Mouse (Mus musculus): ENCODE data around the gene Srsf3. TPM values are rescaled to one million over a fixed set of nuclear protein-coding genes. Genes with fewer than 3 reads are reported as not detected.
"Not testable (repeated sequence)": the region's sequence is repeated elsewhere in the genome, so short reads cannot be mapped to it uniquely, and the experiment has no call there.

Gene Srsf3
- 100 to 1,000 TPM; 127 to 160 TPM for total RNA-seq (2021)
- long read RNA-seq, experiment 1, full-length matches to known transcripts = 108 of 126 reads
- long read RNA-seq, experiment 1, partial matches to known transcripts = 5 of 126 reads
- long read RNA-seq, experiment 1, other reads (novel, unspliced or antisense) = 13 of 126 reads
- long read RNA-seq, experiment 2, transcript Srsf3-201 (7 exons, 2,594 nt) = minor isoform, 9 of 195 reads
- long read RNA-seq, experiment 2, transcript Srsf3-202 (6 exons, 2,618 nt) = major isoform, 162 of 195 reads
- long read RNA-seq, experiment 2, partial matches to known transcripts = 4 of 195 reads
- long read RNA-seq, experiment 2, other reads (novel, unspliced or antisense) = 19 of 195 reads

DNA sequence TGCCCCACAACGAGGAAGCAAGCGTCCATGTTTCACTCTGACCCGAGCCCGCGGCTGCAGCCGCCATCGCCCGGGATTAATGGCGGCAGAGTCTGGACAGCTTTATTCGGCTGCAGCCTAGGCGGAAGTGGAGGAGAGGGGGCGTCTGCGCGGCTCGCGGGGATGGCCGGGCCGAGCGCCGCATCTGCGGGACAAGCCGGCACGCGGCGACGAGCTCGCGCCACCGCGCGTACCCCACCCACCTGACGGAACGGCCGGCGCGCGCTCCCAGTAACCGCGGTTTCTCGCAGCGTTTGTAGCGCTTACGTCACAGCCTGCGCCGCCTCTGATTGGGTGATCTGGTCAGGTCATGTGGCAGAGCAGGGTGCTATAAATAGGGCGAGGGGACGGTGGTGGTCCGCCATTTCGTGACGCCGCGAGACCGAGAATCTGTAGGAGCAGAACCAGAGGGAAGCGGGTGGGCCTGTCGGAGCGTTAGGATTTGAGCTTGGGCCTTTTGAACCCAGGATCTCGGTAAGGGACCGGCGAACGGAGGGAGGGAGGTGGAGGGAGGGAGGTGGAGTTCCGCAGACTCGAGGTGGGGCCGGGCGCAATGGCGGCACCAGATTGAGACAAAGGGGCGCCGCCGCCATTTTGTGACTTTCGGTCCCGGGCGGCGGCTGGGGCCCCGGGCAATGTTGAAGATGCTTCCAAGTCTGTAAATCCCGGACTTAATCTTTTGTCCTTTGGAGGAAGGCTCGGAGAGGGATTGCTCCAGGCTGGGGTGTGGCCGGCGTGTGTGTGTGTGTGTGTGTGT is at the start of gene Srsf3:
Gene Srsf3 (plus strand): TSS at position 355 of the 796 bp plus-strand sequence.
- peak; percentile 98 to 99 for DNase-seq (ENCODE audit: low spot score in 2 of 2)

DNA sequence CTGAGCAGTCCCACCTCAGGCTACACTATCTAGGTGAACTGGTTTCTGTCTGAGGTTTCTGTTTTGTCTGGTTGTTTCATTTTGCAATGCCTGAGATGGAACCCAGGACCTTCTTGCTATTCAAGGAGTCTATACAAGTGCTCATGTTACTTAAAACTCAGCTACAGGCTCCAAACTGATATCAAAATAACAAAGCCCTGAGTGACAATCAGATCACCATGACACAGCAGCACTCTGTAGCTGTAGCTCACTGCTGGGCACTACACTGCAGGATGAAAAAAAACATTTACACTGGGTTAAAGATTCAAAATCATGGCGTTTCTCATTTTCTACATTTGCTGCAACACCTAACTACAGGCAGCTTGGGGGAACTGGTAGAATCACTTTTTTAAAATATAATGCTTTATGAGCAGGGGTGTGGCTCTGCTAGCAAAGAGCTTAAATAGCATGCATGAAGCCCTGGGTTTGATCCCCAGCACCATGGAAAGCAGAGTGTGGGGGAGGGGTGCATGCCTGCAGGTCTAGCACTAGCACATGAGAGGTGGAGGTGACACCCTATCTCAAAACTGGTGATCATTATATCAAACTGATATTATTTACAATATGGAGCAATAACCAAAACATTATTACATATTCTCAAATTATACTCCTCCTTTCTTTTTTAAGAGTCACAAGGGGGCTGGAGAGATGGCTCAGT is 47.6 kb upstream of the Srsf3 start:
- DNase-seq (ENCODE audit: low spot score in 2 of 2) = no peak

DNA sequence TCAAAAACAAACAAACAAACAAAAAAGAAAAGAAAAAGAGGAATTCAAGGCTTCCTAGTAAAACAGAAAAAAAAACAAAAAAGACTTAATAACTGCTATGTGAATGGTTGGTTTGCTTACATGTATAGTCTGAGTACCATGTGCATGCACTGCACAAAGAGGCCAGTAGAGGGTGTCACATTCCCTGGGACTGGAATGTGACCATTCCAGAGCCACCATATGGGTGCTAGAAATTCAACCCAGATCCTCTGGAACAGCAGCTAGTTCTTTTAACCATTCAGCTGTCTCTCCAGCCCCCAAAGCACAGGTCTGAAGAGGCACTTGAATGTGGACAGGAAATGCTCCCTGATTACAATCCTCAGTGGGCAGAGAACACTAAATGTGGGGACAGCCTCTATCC is 45.6 kb upstream of the Srsf3 start:
- no peak for DNase-seq (ENCODE audit: low spot score in 2 of 2)

DNA sequence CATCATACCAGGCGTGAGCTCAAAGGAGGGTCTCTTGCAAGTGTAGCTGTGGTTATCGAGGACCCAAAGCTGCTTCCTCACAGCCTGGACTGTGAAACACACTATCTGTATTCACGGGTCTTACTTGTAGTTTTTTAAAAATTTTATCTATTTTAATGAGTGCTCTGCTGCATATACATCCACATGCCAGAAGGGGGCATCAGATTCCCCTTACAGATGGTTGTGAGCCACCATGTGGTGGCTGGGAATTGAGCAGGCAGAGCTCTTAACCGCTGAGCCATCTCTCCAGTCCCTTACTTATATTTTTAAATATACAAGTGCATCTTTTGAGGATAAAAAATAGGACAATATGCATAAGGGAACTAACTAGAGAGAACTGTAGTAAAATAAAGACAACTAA is 44.7 kb upstream of the Srsf3 start:
- DNase-seq (ENCODE audit: low spot score in 2 of 2) = peak in 1 of 2 experiments; percentile 28

DNA sequence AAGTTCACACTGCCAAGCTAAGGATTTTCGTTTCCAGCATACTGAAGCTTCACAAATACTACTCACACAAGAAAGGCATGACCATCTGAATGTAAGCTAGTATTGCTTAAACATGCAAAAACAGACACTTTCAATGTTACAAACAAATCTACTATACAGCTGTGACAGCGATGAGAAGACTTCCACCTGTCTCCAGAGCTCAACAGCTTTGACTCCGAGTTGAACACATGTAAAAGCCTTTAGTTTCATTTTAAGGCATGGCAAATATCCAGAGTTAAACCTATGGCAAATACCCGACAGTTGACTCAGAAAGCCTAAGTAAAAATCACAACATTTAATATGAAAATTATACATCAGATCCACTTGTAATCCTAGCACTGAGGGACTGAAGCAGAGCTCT is 44.1 kb upstream of the Srsf3 start:
- DNase-seq (ENCODE audit: low spot score in 2 of 2) = no peak

DNA sequence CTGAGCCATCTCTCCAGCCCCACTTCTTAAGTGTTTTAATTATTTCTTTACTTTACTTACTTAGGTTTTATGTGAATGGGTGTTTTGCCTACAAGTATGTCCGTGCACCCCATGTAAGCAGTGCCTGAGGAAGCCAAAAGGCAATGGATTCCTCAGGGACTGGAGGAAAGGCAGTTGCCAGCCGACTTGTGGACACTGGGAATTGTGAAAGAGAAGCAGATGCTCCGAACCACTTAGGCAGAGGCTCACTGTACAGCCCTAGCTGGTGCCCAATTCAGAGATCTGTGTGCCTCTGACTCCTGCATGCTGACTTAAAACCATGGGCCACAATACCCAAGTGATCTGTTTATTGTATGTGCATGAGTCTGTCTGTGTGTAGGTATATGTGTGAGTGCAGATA is 43.4 kb upstream of the Srsf3 start:
- DNase-seq (ENCODE audit: low spot score in 2 of 2) = no peak

DNA sequence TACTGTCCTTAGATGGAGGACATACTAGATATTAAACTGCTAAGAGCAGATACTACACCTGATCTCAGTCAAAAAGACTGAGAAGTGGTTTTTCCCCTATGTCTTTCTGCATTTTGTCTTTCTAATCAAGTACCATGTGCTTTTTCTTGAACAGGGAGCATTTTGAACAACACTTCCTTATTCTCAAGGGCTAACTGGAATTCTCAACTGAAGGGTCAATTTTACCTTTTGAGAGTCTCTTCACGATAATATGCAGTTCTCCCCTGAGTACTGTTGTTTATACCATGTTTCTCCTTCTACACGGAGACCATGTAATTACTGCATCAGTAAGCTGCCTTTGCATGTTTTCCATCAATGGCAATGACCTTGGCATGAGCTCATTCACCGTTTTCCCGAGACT is 42.4 kb upstream of the Srsf3 start:
- DNase-seq (ENCODE audit: low spot score in 2 of 2) = no peak

DNA sequence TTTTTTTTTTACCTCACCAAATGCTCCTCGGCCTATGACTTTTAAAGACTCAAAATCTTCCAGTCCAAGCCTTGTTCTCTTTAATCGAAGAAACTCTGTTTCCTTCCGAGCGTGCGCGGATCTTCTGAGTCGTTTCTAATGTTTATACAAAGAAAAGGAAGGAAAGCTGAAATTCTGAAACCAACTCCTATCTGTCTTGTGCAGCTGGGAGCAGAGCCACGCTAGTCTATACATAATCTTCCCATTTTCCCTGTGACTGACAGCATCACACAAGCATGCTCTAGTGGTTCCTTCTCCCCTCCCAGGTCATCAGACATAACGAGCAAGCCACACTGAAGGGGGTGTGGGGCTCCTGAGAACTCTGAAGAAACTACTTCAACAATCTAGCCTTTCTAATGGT is 41.1 kb upstream of the Srsf3 start:
- no peak for DNase-seq (ENCODE audit: low spot score in 2 of 2)

DNA sequence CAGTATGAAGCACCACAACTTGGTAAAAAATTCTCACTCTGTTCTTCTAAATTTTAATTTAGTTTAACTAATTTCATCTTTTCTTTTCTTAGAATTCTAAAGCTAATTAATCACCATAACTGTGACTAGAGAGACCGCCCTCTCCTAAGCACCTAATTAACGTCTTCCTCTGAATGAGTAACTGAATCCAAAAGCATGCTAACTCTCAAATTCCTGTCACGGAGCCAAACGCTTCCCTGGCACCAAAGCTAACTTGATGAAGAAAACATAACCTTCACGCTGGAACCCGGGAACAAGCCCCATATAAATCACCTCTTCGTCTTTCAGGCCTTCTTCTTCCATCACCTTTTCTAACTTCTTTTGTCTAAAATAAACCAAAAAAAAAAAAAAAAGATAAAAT is 40.3 kb upstream of the Srsf3 start:
- peak in 1 of 2 experiments; percentile 31 for DNase-seq (ENCODE audit: low spot score in 2 of 2)

DNA sequence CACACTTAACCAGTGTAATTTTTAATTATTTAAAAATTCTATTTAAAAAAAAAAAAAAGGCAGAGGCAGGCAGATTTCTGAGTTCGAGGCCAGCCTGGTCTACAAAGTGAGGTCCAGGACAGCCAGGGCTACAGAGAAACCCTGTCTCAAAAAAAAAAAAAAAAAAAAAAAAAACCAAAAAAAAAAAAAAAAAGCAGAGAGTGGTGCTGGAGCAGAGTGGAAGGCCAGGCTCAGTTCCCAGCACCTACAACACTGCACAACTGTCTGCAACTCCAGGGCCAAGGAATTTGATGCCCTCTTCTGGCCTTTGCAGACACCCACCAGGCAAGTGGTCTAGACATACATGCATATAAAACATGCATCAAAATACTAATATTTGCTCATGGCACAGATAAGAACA is 39.4 kb upstream of the Srsf3 start:
- DNase-seq (ENCODE audit: low spot score in 2 of 2) = not testable (repeated sequence)

DNA sequence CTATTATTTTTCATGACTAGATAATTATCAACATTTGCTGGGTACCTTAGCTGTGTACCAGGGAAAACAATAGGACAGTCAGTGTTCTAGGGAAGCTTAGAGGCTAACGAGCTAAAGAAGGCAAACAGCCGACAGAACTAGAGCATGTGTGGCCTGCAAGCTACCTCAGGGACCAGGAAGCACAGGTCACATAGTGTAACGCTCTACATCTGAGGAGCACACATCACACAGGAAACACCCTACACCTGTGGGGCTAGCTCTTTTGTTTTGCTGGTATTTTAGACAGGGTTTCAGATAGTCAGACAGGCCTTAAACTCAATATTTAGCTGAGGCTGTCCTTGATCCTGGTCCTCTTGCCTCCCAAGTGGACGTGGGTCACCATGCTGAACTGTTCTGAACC is 37.8 kb upstream of the Srsf3 start:
- no peak for DNase-seq (ENCODE audit: low spot score in 2 of 2)

DNA sequence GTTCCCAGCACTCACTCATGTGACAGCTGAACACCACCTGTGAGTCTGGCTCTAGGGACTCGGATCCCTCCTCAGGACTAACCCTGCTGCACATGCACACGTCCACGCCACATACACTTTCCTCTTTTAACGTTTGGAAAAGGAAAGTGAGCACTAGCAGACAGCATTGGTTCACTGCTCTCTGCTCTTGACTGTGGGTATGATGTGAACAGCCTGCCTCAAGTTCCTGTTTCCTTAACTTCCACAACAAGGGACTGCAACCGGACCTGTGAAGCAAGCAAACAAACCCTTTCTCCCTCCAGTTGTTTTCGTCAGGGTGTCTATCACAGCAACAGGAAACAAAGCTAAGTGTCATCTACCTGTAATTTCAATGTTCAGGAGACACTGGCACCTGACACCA is 32.0 kb upstream of the Srsf3 start:
- DNase-seq (ENCODE audit: low spot score in 2 of 2) = no peak

DNA sequence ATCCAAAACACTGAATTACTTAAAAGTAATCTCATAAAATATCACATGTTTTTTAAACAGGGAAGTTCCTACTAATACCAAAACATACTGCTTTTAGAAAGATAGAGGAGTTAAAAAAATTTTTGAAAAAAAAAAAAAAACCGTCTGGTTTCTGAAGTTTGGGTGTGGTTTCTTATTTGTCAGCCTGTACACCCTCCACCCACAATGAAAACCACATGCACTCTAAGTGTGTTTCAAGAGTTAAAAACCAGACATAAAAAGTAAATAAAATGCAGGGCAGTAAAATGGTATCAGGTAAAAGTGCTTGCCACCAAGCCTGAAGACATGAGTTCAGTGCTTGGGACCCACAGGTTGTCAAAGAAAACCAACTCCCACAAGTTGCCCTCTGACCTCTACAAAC is 28.7 kb upstream of the Srsf3 start:
- no peak for DNase-seq (ENCODE audit: low spot score in 2 of 2)

DNA sequence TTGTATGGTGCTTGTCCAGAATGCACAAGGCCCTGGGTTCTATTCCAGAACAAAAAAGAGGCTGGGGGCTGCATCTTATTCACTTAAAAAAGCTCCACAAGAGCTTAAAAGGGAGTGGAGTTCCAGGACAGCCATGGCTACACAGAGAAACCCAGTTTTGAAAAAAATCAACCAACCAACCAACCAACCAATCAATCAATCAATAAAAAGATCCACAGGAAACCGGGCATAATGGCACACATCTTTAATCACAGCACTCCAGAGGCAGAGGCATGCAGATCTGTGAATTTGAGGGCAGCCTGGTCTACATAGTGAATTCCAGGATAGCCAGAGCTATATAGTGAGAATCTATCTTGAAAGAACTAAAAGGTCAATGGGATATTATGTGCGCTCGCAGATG is 27.4 kb upstream of the Srsf3 start:
- no peak for DNase-seq (ENCODE audit: low spot score in 2 of 2)

DNA sequence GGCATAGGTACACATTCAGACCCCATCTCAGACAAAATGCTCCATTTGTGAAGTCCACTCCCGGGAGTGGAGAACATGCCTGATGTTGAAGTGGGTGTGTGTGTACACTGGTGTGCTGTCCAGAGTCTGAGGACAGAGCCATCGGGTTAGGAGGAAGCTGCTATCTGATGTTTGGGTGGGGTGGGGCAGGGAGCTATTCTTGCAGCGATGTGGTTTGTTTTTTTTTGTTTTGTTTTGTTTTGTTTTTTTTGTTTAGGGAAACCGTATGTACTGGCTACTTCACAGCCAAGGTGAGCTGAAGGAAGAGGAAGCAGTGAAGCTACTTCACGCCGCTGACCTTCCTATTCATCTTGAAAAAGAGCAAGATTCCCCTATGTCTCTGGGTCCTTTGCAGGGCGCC is 25.6 kb upstream of the Srsf3 start:
- no peak for DNase-seq (ENCODE audit: low spot score in 2 of 2)

DNA sequence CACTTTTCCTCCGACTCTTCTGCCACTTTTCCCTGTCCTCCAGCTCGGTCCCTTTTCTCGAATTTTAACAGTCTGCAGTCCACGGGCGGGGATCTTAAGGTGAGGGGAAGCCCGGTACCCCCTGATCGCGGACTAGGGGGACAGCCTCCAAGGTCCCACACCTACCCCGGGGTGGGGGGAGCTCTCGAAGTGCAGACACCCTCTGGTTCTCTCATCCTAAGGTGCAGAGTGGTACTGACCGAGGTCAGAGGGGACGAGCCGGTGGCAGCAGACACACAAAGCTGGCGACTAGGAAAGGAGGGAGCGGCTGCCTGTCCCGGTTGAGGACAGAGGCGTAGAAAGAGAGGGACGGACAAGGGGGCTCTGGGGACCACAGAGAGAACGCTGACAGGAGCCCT is 25.2 kb upstream of the Srsf3 start:
- peak in 1 of 2 experiments; percentile 29 for DNase-seq (ENCODE audit: low spot score in 2 of 2)

DNA sequence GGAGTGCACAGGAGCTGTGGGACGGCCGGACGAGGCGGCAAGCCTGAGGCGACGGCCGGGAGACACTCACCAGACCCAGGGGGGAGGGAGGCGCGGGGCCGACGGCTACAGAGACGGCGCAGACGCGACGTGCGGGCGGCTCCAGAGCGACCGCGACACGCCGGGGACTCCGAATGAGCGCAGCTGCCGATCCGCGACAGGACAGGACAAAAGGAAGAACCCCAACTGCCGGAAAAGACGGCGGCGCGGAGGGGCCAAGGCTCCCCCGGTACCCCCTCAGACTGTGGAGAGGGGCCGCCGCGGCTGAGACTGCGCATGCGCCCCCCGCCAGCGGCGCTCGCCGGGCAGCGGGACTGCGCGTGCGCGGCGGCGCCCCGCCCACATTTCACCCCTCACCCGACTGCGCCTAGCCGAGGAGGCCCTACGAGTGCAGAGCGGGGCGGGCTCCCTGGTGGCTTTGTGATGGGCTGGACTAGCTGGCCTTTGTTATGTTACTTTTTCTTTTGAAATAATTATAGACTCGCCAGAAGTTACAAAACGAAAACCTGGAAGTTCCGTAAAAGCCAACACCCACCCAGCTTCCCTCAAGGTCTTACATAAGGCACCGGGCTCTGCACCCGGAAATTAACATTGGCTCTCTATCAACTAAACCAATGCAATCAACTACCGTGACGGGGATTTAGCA is 24.6 kb upstream of the Srsf3 start, which contains the start of gene Stk38:
Gene Stk38 (minus strand): TSS at position 355 of the 685 bp plus-strand sequence.
- peak; percentile 92 for DNase-seq (ENCODE audit: low spot score in 2 of 2)

DNA sequence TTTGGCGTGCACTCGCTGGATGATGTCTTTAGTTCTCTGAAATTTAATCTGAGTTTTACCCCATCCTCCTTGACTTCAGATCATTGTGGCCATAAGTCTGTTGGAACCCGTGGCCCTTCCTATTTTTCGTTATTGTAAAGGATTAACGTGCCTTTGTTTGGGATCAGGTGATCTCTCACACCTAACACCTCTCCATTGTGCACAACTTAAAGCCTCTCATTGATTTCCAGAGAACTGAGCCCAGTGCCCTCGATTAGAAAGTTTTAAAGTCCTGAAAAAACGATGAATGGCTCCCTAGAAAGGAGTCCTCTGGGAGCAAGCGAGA is 24.1 kb upstream of the Srsf3 start:
- no peak for DNase-seq (ENCODE audit: low spot score in 2 of 2)

DNA sequence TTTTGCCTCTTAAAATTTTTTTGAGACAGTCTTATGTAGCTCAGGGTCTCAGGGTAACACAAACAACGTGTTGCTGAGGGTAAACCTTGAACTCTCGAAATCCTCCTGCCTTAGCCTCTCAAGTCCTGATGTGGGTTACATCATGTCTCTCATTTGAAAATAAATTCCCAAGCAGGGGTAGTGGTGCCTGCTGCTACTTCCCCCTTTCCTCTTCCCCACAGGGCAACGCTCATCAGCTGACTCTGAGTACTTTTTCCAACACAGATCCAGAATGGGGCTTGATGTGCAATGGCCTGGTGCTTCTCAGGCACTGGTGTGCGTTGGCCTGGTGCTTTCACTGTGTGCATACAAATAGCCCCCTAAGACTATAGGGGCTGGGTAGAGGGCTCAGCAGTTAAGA is 23.2 kb upstream of the Srsf3 start:
- DNase-seq (ENCODE audit: low spot score in 2 of 2) = no peak

DNA sequence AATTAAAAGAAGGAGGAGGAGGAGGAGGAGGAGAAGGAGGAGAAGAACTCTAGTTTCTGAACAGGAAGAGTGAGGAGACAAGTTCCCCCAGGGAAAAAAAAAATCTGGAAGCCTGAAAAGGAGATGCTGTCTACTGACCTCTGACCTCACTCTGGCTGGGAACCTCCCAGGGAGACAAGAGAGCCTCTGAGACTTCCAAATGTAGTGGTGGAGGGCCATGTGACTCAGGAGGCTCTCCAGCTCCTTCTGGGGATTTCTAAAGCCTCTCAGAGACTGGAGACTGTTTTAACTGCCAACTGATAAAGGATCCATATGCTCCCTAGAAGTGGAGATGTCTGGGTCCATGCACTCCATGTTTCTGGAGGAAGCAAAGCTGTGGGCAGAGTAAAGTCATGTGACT is 18.2 kb upstream of the Srsf3 start:
- no peak for DNase-seq (ENCODE audit: low spot score in 2 of 2)

DNA sequence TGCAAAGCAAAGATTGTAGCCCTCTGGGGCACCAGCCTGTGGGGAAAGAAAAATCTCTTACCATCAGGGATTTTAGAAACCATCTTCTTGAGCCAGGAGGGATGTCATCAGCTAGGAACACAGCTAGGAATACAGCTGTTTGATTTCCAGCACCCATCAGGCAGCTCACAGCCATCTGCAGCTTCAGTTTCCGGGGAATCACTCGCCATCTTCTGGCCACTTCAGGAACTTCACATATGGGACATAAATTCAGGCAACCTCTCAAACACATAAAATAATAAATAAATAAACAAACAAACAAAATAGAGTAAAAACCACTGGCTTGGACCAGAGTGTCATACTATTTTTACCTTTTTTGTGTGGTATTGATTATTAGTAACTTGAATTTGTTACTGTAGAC is 16.8 kb upstream of the Srsf3 start:
- DNase-seq (ENCODE audit: low spot score in 2 of 2) = no peak

DNA sequence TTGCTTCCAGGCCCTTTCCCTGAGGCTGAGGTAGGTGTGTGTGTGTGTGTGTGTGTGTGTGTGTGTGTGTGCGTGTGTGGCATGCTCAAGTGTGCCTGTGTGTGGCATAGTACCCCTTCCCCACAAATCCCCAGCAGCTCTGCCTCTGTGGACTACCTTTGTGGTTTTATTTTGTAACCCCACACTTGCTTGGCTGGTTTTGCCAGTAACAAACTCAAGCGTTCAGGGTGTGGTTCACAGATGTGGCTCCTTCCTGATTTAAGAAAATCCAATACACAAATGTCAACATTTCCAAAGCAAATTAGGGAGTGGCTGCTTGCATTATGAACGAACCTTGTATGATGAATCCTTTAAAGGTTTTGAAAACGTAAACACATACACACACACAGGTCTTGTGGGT is 15.7 kb upstream of the Srsf3 start:
- DNase-seq (ENCODE audit: low spot score in 2 of 2) = no peak
